Mouse (Mus musculus): ENCODE results near the gene Qsox2. TPM values are rescaled to one million over a fixed set of nuclear protein-coding genes. Genes with fewer than 3 reads are reported as not detected.

Gene Qsox2
- polyA plus RNA-seq, 1 experiment = 7.0 TPM

- Histone ChIP-seq H3K4me1 (ENCODE audit: control insufficient read depth, insufficient read depth, insufficient read length) (no peaks in the 10 kb centered on the region), H3K4me3 (ENCODE audit: extremely low read depth, insufficient read depth, insufficient read length) (no peak overlapping the region), H3K36me3 (ENCODE audit: control insufficient read depth, insufficient read depth, low read length) (no peaks in the 10 kb centered on the region), H3K27ac (ENCODE audit: insufficient read depth, low read length) (no peak overlapping the region), H3K27me3 (ENCODE audit: control insufficient read depth, insufficient read depth, low read length) (no peaks in the 10 kb centered on the region)
- TF ChIP-seq CTCF (IDR thresholded peaks at IDR 0.05; ENCODE audit: extremely low read depth, insufficient read depth, insufficient read length, insufficient replicate concordance) (no peak), POLR2A (IDR thresholded peaks at IDR 0.05; ENCODE audit: low read depth, low read length) (no peak)
- WGBS = 85% methylated on average over 2 of the region's 2 CpGs
- no peak for DNase-seq (ENCODE audit: low read depth in 1 of 2, low spot score in 2 of 2)
Observed at GRCm38 (mm10) chr2:26172166-26172565, 65.2 kb downstream of the Qsox2 start.

GRCm38 (mm10) chr2:26170376-26170775, 66.9 kb downstream of the Qsox2 start:
- WGBS = 65% methylated on average over 2 of the region's 2 CpGs
- no peaks in the 10 kb centered on the region for H3K27me3 ChIP-seq (ENCODE audit: control insufficient read depth, insufficient read depth, low read length)
- no peak for TF ChIP-seq CTCF (IDR thresholded peaks at IDR 0.05; ENCODE audit: extremely low read depth, insufficient read depth, insufficient read length, insufficient replicate concordance)
- TF ChIP-seq POLR2A (IDR thresholded peaks at IDR 0.05; ENCODE audit: low read depth, low read length) = no peak

GRCm38 (mm10) chr2:26168843-26169579, 68.3 kb downstream of the Qsox2 start:
- no peak overlapping the region for H3K4me3 ChIP-seq (ENCODE audit: extremely low read depth, insufficient read depth, insufficient read length)
- TF ChIP-seq CTCF (IDR thresholded peaks at IDR 0.05; ENCODE audit: extremely low read depth, insufficient read depth, insufficient read length, insufficient replicate concordance) (no peak), POLR2A (IDR thresholded peaks at IDR 0.05; ENCODE audit: low read depth, low read length) (no peak)
- H3K27me3 ChIP-seq (ENCODE audit: control insufficient read depth, insufficient read depth, low read length) = no peaks in the 10 kb centered on the region
- no peaks in the 10 kb centered on the region for H3K4me1 ChIP-seq (ENCODE audit: control insufficient read depth, insufficient read depth, insufficient read length)
- no peak overlapping the region for H3K27ac ChIP-seq (ENCODE audit: insufficient read depth, low read length)
- H3K36me3 ChIP-seq (ENCODE audit: control insufficient read depth, insufficient read depth, low read length) = no peaks in the 10 kb centered on the region
- WGBS = 69% methylated on average over 11 of the region's 11 CpGs
- DNase-seq (ENCODE audit: low read depth in 1 of 2, low spot score in 2 of 2) = no peak

More at GRCm38 (mm10) chr2:26170376-26170775, 66.9 kb downstream of the Qsox2 start:
- Histone ChIP-seq H3K4me1 (ENCODE audit: control insufficient read depth, insufficient read depth, insufficient read length) (no peaks in the 10 kb centered on the region), H3K4me3 (ENCODE audit: extremely low read depth, insufficient read depth, insufficient read length) (no peak overlapping the region), H3K27ac (ENCODE audit: insufficient read depth, low read length) (no peak overlapping the region), H3K36me3 (ENCODE audit: control insufficient read depth, insufficient read depth, low read length) (no peaks in the 10 kb centered on the region)
- no peak for DNase-seq (ENCODE audit: low read depth in 1 of 2, low spot score in 2 of 2)

GRCm38 (mm10) chr2:26166890-26167289, 70.4 kb downstream of the Qsox2 start:
- no peak overlapping the region for H3K27ac ChIP-seq (ENCODE audit: insufficient read depth, low read length)
- WGBS = 84% methylated on average over 3 of the region's 3 CpGs
- H3K4me3 ChIP-seq (ENCODE audit: extremely low read depth, insufficient read depth, insufficient read length) = no peak overlapping the region
- H3K27me3 ChIP-seq (ENCODE audit: control insufficient read depth, insufficient read depth, low read length) = no peaks in the 10 kb centered on the region
- H3K36me3 ChIP-seq (ENCODE audit: control insufficient read depth, insufficient read depth, low read length) = no peaks in the 10 kb centered on the region
- DNase-seq (ENCODE audit: low read depth in 1 of 2, low spot score in 2 of 2) = no peak
- no peak for TF ChIP-seq CTCF (IDR thresholded peaks at IDR 0.05; ENCODE audit: extremely low read depth, insufficient read depth, insufficient read length, insufficient replicate concordance)
- no peak for TF ChIP-seq POLR2A (IDR thresholded peaks at IDR 0.05; ENCODE audit: low read depth, low read length)
- no peaks in the 10 kb centered on the region for H3K4me1 ChIP-seq (ENCODE audit: control insufficient read depth, insufficient read depth, insufficient read length)

Other genes with a start within 250 kb of the Qsox2 start
- gene Ubac1, start 215.8 kb downstream of the Qsox2 start, polyA plus RNA-seq (2012; rRNA removed) = 69.1 and 80.2 TPM in 2 replicates
- 10.7 and 16.8 TPM in 2 replicates for gene Nacc2, start 114.3 kb downstream of the Qsox2 start, polyA plus RNA-seq (2012; rRNA removed)
- 0.04 TPM in 1 of 2 replicates, not detected in the other for gene Lhx3, start 29.2 kb downstream of the Qsox2 start, polyA plus RNA-seq (2012; rRNA removed)
- gene Ccdc187, start 57.0 kb upstream of the Qsox2 start, polyA plus RNA-seq (2012; rRNA removed) = not detected in 2 replicates
- 17.7 and 21.1 TPM in 2 replicates for gene Gpsm1, start 78.0 kb upstream of the Qsox2 start, polyA plus RNA-seq (2012; rRNA removed)
- gene Dnlz, start 114.6 kb upstream of the Qsox2 start, polyA plus RNA-seq (2012; rRNA removed) = 13.4 and 20.0 TPM in 2 replicates
- gene Card9, start 123.4 kb upstream of the Qsox2 start, polyA plus RNA-seq (2012; rRNA removed) = 11.9 and 17.7 TPM in 2 replicates
- 41.1 and 46.5 TPM in 2 replicates for gene Snapc4, start 143.1 kb upstream of the Qsox2 start, polyA plus RNA-seq (2012; rRNA removed)
- gene Entr1, start 151.8 kb upstream of the Qsox2 start, polyA plus RNA-seq (2012; rRNA removed) = 60.1 and 70.5 TPM in 2 replicates
- 17.6 and 21.2 TPM in 2 replicates for gene Pmpca, start 151.8 kb upstream of the Qsox2 start, polyA plus RNA-seq (2012; rRNA removed)
- 22.8 and 26.1 TPM in 2 replicates for gene Inpp5e, start 171.7 kb upstream of the Qsox2 start, polyA plus RNA-seq (2012; rRNA removed)
- 65.2 and 74.3 TPM in 2 replicates for gene Sec16a, start 207.7 kb upstream of the Qsox2 start, polyA plus RNA-seq (2012; rRNA removed)

All from spleen, adult 2 months (tissue).